Mouse (Mus musculus) olfactory bulb, adult 2 months (tissue): ENCODE data around the gene Kcnh3.

Source experiments
- CTCF ChIP-seq: fragments of 200-500 bp; IDR thresholded peaks from 2 replicates; pipeline ENCODE4 v1.5.1; 2012; ENCODE audit warnings: low read depth, mild to moderate bottlenecking, low read length, moderate library complexity; ENCODE audit not compliant: insufficient read depth
- POLR2A ChIP-seq: fragments of 200-500 bp; IDR thresholded peaks from 2 replicates; pipeline ENCODE4 v1.6.1; 2012; ENCODE audit warnings: mild to moderate bottlenecking, low read depth, low read length, moderate library complexity; ENCODE audit not compliant: insufficient read depth

DNA sequence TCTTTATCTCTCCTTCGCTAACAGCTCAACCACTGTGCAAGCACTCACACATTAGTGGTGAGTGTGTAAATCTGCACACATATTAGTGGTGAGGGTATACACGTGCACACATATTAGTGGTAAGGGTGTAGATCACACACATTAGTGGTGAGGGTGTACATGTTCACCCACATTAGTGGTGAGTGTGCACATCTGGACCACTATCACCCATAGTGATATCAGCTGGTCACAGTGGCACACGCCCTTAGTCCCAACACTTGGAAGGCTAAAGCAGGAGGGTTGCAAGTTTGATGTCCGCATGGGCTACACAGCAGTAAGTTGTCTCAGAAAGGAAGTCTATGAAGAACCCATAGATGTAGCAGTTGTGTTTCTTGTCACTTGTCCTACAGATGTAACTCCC, 7.0 kb upstream of the Kcnh3 start:
- TF ChIP-seq POLR2A (no peak), CTCF (no peak)
